Mouse (Mus musculus) hindbrain, embryonic 11.5 days (tissue): ENCODE results near the gene Gucd1. TPM values are rescaled to one million over a fixed set of nuclear protein-coding genes. Genes with fewer than 3 reads are reported as not detected.
"Not testable (repeated sequence)": the region's sequence is repeated elsewhere in the genome, so short reads cannot be mapped to it uniquely, and the experiment has no call there.

Experiments used
- ATAC-seq: fragments of 200-750 bp; cut with Nextera tagmentation; 2 replicates; pipeline ENCODE4 v1.8.0; 2017; ENCODE audit warnings: mild to moderate bottlenecking, moderate TSS enrichment, moderate library complexity; ENCODE audit not compliant: low FRiP score
- DNase-seq: peaks from one replicate; pipeline ENCODE4 v3.0.0-alpha.2; 2015; ENCODE audit warnings: low spot score
- H3K27ac ChIP-seq: fragments of 300-500 bp; sonication (generic); 2 replicates; pipeline ENCODE4 v1.5.1; 2014; ENCODE audit warnings: mild to moderate bottlenecking, low read depth, low read length
- H3K27me3 ChIP-seq: fragments of 300-500 bp; sonication (generic); 2 replicates; pipeline ENCODE4 v1.6.1; 2014; ENCODE audit warnings: mild to moderate bottlenecking, low read length, moderate library complexity, mixed read lengths; ENCODE audit not compliant: control insufficient read depth, insufficient read depth
- H3K36me3 ChIP-seq: fragments of 300-500 bp; sonication (generic); 2 replicates; pipeline ENCODE4 v1.6.1; 2014; ENCODE audit warnings: mild to moderate bottlenecking, low read length, moderate library complexity, mixed read lengths; ENCODE audit not compliant: control insufficient read depth, insufficient read depth
- H3K4me1 ChIP-seq: fragments of 300-500 bp; sonication (generic); replicated peaks from 2 replicates; pipeline ENCODE4 v1.6.1; 2014; ENCODE audit warnings: low read length, mixed read lengths; ENCODE audit not compliant: control insufficient read depth, insufficient read depth
- H3K4me2 ChIP-seq: fragments of 300-500 bp; sonication (generic); replicated peaks from 2 replicates; pipeline ENCODE4 v1.6.1; 2014; ENCODE audit warnings: mild to moderate bottlenecking, low read depth, low read length
- H3K4me3 ChIP-seq: fragments of 300-500 bp; sonication (generic); 2 replicates; pipeline ENCODE4 v1.5.1; 2014; ENCODE audit warnings: low read depth, low read length
- H3K9ac ChIP-seq: fragments of 300-500 bp; sonication (generic); 2 replicates; pipeline ENCODE4 v1.6.1; 2014; ENCODE audit warnings: low read depth, low read length
- H3K9me3 ChIP-seq: fragments of 300-500 bp; sonication (generic); 2 replicates; pipeline ENCODE4 v1.6.1; 2016; ENCODE audit warnings: low read length; ENCODE audit not compliant: control insufficient read depth
- WGBS: fragments of 180-500 bp; shearing (Covaris S2); extraction: QIAGEN DNeasy Blood & Tissue Kit; methylation state at CpG from one replicate; pipeline ENCODE4 v1.1.7; 2014; 5-methylcytosine and 5-hydroxymethylcytosine counted together
- polyA plus RNA-seq: library from polyadenylated mRNA; unstranded; fragments of >200 nt; fragmentation: Nextera tagmentation; extraction: Ambion mirVana; gene quantifications from 2 replicates; pipeline ENCODE4 v1.2.1, GENCODE M21; 2014

Gucd1 gene
- polyA plus RNA-seq, 1 experiment from 2014 or later = 26.7 TPM

DNA sequence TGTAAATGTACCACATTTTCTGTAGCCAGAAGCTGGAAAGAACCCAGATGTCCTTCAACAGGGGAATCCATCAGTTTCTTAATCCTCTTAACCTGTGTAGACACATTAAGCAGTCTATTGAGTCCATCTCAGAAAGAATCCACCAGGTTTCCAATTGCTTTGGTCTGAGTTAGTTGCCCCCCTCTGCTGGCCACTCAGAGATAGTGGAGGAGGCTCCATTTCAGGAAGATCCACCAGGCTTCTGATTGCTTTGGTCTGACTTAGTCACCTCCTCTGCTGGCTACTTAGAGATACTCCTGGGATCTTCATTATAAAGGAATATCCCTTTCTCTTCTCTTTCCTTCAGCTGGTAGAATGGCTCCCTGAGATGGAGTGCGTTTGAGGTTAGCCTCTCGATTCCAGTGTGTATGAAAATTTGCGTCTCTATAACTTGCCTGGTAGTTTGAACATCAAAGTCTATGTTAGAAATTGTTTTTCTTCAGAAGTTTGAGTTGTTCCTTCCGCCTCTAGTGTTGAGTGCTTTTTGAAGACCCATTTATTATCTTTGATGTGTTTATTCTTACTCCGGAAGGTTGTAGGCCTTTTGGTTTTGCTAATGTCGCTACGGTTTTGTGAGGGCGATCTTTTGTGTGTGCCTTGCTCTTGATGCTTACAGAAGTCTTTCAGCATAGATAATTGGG is 100.3 kb downstream of the Gucd1 start:
- H3K27me3 ChIP-seq = no peaks in the 10 kb centered on the region
- no peak for DNase-seq
- no peak overlapping the region for H3K4me2 ChIP-seq
- 94% methylated on average over 8 of the region's 8 CpGs for WGBS
- H3K9me3 ChIP-seq = no peaks in the 10 kb centered on the region
- no peaks in the 10 kb centered on the region for H3K36me3 ChIP-seq
- no peak overlapping the region for H3K4me3 ChIP-seq
- H3K27ac ChIP-seq = no peak overlapping the region
- ATAC-seq = no peak
- H3K9ac ChIP-seq = no peak overlapping the region
- no peaks in the 10 kb centered on the region for H3K4me1 ChIP-seq

DNA sequence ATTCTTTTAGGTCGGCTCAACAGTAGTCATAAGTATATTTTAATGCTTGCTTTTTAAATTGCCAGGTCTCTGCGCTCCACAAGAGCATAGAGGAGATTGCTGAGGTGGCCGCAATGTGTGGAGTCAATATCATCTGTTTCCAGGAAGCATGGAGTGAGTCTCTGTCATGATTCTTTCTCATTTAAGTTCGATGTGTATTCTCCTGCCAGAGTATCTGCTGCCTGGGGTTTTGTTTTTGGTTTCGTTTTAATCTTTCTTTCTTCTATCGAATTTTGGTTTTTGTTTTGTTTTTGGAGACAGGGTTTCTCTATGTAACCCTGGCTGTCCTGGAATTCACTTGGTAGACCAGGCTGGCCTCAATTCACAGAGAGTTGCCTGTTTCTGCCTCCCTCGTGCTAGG is 102.8 kb downstream of the Gucd1 start:
- WGBS = 88% methylated on average over 7 of the region's 7 CpGs
- no peaks in the 10 kb centered on the region for H3K27me3 ChIP-seq
- no peak overlapping the region for H3K4me2 ChIP-seq
- H3K27ac ChIP-seq = no peak overlapping the region
- no peaks in the 10 kb centered on the region for H3K9me3 ChIP-seq
- H3K36me3 ChIP-seq = no peaks in the 10 kb centered on the region
- no peaks in the 10 kb centered on the region for H3K4me1 ChIP-seq
- H3K4me3 ChIP-seq = no peak overlapping the region
- ATAC-seq (no peak), DNase-seq (no peak)
- H3K9ac ChIP-seq = no peak overlapping the region

DNA sequence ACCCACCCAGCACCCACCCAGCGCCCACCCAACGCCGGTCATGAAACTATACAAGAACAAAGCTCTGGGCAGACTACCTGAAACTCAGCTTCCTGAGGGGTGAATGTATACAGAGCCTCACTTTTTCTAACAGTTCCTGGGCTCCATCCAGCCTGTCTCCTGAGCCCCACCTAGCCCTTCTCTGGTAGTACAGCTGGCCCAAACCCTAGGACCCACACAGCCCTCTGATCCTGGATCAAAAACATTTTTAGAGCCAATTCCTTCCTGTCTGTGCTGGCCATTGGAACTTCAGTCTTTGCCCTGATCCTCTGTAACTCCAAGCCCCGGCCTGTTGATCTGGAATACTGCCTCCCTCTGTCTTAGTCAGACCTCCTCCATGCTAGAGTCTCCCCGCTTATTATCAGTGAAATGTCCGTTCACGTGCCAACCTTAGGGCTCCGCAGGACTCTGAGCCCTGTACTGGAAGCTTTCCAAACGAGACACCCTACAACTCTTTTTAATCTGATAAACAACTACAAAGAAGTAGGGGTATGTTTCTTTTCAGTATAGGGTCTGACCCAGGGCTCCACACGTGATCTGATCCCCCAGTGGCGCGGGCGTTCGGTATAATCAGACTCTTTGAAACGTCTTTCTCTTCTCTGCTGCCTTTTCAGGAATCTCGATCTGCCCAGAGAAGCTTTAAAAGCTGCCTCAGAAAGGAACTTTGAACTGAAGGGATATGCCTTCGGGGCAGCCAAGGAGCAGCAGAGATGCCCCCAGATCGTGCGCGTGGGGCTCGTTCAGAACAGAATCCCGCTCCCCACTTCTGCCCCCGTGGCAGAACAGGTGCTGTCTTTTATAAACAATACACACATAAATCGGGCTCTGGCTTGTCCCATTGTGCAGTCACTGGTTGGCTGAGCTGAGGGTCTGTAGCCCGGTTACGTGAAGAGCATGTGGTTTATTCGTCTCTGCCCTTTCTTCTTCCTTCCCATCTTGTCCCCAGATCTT is 105.4 kb downstream of the Gucd1 start:
- WGBS = 76% methylated on average over 27 of the region's 27 CpGs
- no peaks in the 10 kb centered on the region for H3K4me1 ChIP-seq
- H3K27ac ChIP-seq = no peak overlapping the region
- H3K4me3 ChIP-seq = no peak overlapping the region
- H3K9ac ChIP-seq = no peak overlapping the region
- DNase-seq = no peak
- ATAC-seq = no peak
- H3K27me3 ChIP-seq = no peaks in the 10 kb centered on the region
- H3K36me3 ChIP-seq = no peaks in the 10 kb centered on the region
- no peaks in the 10 kb centered on the region for H3K9me3 ChIP-seq
- no peak overlapping the region for H3K4me2 ChIP-seq

DNA sequence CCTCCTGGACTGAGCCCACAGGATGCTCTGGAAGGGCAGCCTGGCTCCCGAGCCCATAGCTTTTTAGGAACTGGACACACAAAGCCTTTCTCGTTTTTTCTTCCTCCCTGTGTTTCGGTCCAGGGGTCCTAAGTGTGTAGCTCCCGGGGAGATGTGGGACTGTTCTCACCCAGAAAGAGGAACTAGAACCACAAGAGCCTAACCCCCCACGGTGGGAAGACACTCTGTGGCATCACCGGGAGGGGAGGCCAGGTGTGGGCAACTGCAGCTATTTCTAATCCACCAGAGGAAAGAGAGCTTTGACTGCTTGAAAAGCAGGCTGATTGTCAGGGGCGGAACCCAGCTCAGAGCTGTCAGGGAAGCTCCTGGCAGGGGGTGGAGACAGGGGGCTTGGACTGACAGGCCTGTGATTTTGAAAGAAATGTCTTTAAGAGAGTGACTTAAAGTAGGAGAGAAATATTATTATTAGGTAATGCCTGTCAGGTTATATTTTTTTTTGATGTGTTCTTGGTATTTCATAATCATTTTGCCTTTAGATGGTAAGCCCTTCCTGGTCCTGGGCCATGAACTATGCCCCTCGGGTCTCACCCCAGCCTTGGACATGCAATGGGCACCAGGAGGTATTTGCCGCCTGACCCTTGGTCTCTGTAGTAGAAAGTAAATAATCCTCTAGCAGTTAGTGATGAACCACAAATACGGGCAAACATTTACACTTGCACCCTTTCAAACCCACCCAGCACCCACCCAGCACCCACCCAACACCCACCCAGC is 106.2 kb downstream of the Gucd1 start:
- not testable (repeated sequence) for H3K27me3 ChIP-seq, H3K4me1 ChIP-seq, H3K9me3 ChIP-seq, H3K4me2 ChIP-seq, H3K36me3 ChIP-seq, H3K4me3 ChIP-seq, H3K9ac ChIP-seq, ATAC-seq, H3K27ac ChIP-seq, DNase-seq
- 36% methylated on average over 8 of the region's 10 CpGs for WGBS

DNA sequence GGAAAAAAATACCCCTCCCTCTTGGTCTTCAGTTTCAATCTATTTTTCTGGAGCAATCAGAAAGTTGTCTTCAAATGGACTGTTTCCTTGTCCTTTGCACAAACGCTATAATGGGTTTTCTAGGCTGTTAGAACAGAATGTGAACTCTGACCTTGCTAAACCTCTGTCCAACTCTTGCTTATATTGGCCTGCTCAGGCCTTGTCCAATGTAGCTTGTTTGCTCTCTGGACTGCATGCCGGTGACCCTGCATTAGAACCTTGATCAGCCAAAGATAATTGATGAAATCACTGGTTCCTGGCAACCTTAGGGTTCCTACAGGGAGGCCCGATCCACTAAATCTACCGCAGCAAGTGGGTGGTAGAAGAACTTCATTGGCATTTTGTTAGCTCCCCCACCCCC is 110.0 kb downstream of the Gucd1 start:
- 72% methylated on average over 4 of the region's 4 CpGs for WGBS
- H3K4me1 ChIP-seq = no peaks in the 10 kb centered on the region
- H3K27me3 ChIP-seq = no peaks in the 10 kb centered on the region
- DNase-seq (no peak), ATAC-seq (no peak)
- no peaks in the 10 kb centered on the region for H3K36me3 ChIP-seq
- H3K9me3 ChIP-seq = no peaks in the 10 kb centered on the region
- no peak overlapping the region for H3K27ac ChIP-seq
- no peak overlapping the region for H3K4me3 ChIP-seq
- no peak overlapping the region for H3K9ac ChIP-seq
- H3K4me2 ChIP-seq = no peak overlapping the region

DNA sequence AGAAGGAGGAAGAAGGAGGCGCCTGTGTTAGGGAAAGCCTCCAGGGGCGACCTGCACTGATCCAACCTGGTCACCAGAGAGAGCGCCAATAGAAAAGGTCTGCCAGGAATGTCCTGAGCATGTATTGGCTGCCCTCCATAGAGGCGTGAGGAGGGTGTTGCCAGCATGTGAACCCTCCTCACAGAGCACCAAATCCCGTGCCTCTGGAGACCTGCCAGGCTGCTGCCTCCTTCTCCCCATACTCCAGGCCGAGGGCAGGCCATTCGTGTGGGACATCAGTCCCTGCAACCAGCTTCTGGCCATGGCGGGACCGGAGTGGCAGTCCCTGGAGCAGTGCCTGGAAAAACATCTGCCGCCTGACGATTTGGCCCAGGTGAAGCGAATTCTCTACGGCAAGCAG is 111.0 kb downstream of the Gucd1 start:
- DNase-seq (no peak), ATAC-seq (no peak)
- H3K27ac ChIP-seq = no peak overlapping the region
- 47% methylated on average over 13 of the region's 13 CpGs for WGBS
- H3K4me2 ChIP-seq = no peak overlapping the region
- no peak overlapping the region for H3K9ac ChIP-seq
- H3K9me3 ChIP-seq = no peaks in the 10 kb centered on the region
- H3K4me3 ChIP-seq = no peak overlapping the region
- H3K4me1 ChIP-seq = no peaks in the 10 kb centered on the region
- no peaks in the 10 kb centered on the region for H3K36me3 ChIP-seq
- no peaks in the 10 kb centered on the region for H3K27me3 ChIP-seq

DNA sequence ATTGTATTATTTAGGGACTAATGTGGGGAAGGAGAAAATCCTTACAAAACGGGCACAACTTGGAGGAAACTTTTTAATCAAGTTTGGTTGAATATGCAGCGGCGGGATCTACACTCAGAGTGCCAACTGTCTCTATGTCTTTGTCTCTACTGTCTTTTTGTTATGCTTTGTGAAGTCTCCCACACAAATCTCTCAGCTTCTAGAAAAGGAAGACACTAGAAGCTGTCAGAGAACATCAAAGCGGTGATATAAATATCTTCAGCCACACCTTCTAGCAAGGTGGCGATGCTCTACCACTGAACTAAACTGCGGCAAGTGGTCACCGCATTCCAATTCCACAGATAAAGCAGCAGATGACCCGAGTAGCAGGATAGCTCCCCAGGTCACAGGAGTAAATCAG is 111.9 kb downstream of the Gucd1 start:
- Histone ChIP-seq H3K36me3 (no peaks in the 10 kb centered on the region), H3K27me3 (no peaks in the 10 kb centered on the region), H3K4me2 (no peak overlapping the region), H3K4me3 (no peak overlapping the region), H3K4me1 (no peaks in the 10 kb centered on the region), H3K9ac (no peak overlapping the region), H3K27ac (no peak overlapping the region), H3K9me3 (no peaks in the 10 kb centered on the region)
- WGBS = 91% methylated on average over 8 of the region's 8 CpGs
- no peak for ATAC-seq
- no peak for DNase-seq

DNA sequence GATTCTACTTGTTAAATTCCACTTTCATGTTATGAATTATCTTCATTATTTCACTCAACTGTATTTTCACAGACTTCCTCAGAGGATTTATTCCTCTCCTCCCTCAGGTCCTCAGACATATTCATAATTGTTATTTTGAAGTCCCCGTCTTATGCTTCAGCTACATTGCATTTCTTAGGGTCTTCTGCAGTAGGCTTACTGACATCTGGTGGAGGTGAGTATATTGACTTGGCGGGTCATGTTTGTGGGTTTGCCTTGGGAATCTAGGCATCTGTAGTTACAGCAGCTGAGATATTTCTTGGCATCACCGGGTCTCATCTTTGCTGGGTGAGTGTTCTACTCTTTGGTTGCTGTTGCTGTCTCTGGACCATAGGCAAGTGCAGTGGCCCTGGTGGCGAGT is 116.8 kb downstream of the Gucd1 start, which contains the start of gene Upb1:
TSS of gene Upb1 (plus strand) at position 158 of the 400 bp plus-strand sequence.
- no peaks in the 10 kb centered on the region for H3K27me3 ChIP-seq
- WGBS = 89% methylated on average over 4 of the region's 4 CpGs
- DNase-seq (no peak), ATAC-seq (no peak)
- no peaks in the 10 kb centered on the region for H3K9me3 ChIP-seq
- no peaks in the 10 kb centered on the region for H3K36me3 ChIP-seq
- H3K4me1 ChIP-seq = no peaks in the 10 kb centered on the region
- no peak within 1 kb of the TSS for H3K27ac ChIP-seq
- no peak within 1 kb of the TSS for H3K4me2 ChIP-seq
- H3K4me3 ChIP-seq = no peak within 1 kb of the TSS
- H3K9ac ChIP-seq = no peak within 1 kb of the TSS
